Mouse (Mus musculus) intestine, postnatal 0 days (tissue): ENCODE measurements around the gene Luc7l3. TPM values are rescaled to one million over a fixed set of nuclear protein-coding genes. Genes with fewer than 3 reads are reported as not detected.
"Not testable (repeated sequence)": the region's sequence is repeated elsewhere in the genome, so short reads cannot be mapped to it uniquely, and the experiment has no call there.

ENCODE experiments used
- ATAC-seq: fragments of 200-750 bp; cut with Nextera tagmentation; 2 replicates; pipeline ENCODE4 v1.8.0; 2017; ENCODE audit warnings: mild to moderate bottlenecking, moderate TSS enrichment, moderate library complexity
- H3K27ac ChIP-seq: fragments of 300-500 bp; sonication (generic); 2 replicates; pipeline ENCODE4 v1.5.1; 2014; ENCODE audit warnings: mild to moderate bottlenecking, low read depth, low read length, moderate library complexity
- H3K27me3 ChIP-seq: fragments of 300-500 bp; sonication (generic); replicated peaks from 2 replicates; pipeline ENCODE4 v1.6.1; 2014; ENCODE audit warnings: low read length, mixed read lengths; ENCODE audit not compliant: control insufficient read depth, insufficient read depth
- H3K36me3 ChIP-seq: fragments of 300-500 bp; sonication (generic); 2 replicates; pipeline ENCODE4 v1.6.1; 2014; ENCODE audit warnings: mild to moderate bottlenecking, moderate library complexity; ENCODE audit not compliant: control insufficient read depth, insufficient read depth
- H3K4me1 ChIP-seq: fragments of 300-500 bp; sonication (generic); replicated peaks from 2 replicates; pipeline ENCODE4 v1.6.1; 2014; ENCODE audit warnings: antibody characterized with exemption, low read length, mixed read lengths; ENCODE audit not compliant: control insufficient read depth, insufficient read depth
- H3K4me2 ChIP-seq: fragments of 300-500 bp; sonication (generic); replicated peaks from 2 replicates; pipeline ENCODE4 v1.6.1; 2014; ENCODE audit warnings: low read depth, mild to moderate bottlenecking, moderate library complexity
- H3K4me3 ChIP-seq: fragments of 300-500 bp; sonication (generic); 2 replicates; pipeline ENCODE4 v1.5.1; 2014; ENCODE audit warnings: low read depth, low read length
- H3K9ac ChIP-seq: fragments of 300-500 bp; sonication (generic); 2 replicates; pipeline ENCODE4 v1.6.1; 2014; ENCODE audit warnings: mild to moderate bottlenecking, low read depth, low read length
- H3K9me3 ChIP-seq: fragments of 300-500 bp; sonication (generic); 2 replicates; pipeline ENCODE4 v1.6.1; 2016; ENCODE audit warnings: mixed run types; ENCODE audit not compliant: control insufficient read depth
- CTCF ChIP-seq: sonication (generic); IDR thresholded peaks from 2 replicates; pipeline ENCODE4 v1.5.1; 2016; ENCODE audit warnings: low read depth, mild to moderate bottlenecking, control low read depth, antibody characterized with exemption, moderate library complexity
- WGBS: fragments of 180-500 bp; shearing (Covaris S2); extraction: QIAGEN DNeasy Blood & Tissue Kit; methylation state at CpG from one replicate; pipeline ENCODE4 v1.1.7; 2014; 5-methylcytosine and 5-hydroxymethylcytosine counted together
- polyA plus RNA-seq: library from polyadenylated mRNA; unstranded; fragments of >200 nt; fragmentation: Nextera tagmentation; extraction: Ambion mirVana; gene quantifications from 2 replicates; pipeline ENCODE4 v1.2.1, GENCODE M21; 2015

The Luc7l3 gene
- polyA plus RNA-seq, 1 experiment from 2014 or later, result 52.4 TPM

GRCm38 (mm10) chr11:94269906-94270305, 51.9 kb downstream of the Luc7l3 start:
- Histone ChIP-seq H3K27ac (no peak overlapping the region), H3K4me3 (no peak overlapping the region), H3K4me1 (0 out of 2 replicates have a peak, but pooled peaks cover 3% of the 10 kb centered on the region), H3K9me3 (no peaks in the 10 kb centered on the region), H3K9ac (no peak overlapping the region), H3K36me3 (no peaks in the 10 kb centered on the region), H3K4me2 (no peak overlapping the region), H3K27me3 (no peaks in the 10 kb centered on the region)
- 85% methylated on average over 7 of the region's 7 CpGs for WGBS
- TF ChIP-seq CTCF, result no peak
- ATAC-seq, result no peak

DNA sequence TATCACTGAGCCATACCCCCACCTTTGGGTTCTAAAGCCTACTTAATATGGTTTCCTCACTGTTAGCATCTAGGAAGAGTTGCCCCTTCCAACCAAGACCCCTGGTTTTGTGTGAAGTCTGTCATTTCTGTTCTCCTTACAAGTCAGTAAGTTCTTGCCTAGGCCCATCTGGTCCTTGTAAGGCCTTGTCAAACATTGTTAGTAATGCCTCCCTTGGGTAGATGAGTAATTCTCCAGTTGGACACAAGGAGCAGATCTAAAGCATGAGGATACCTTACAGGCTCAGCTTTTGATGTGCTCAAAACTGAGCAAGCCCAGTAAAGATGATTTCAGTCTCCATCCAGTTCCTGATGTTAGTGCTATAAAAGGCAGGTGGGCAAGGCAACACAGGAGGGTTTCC, 53.0 kb downstream of the Luc7l3 start:
- Histone ChIP-seq H3K9ac (no peak overlapping the region), H3K4me1 (0 out of 2 replicates have a peak, but pooled peaks cover 3% of the 10 kb centered on the region), H3K4me3 (no peak overlapping the region), H3K4me2 (no peak overlapping the region), H3K9me3 (no peaks in the 10 kb centered on the region), H3K36me3 (no peaks in the 10 kb centered on the region), H3K27ac (no peak overlapping the region), H3K27me3 (no peaks in the 10 kb centered on the region)
- no peak for ATAC-seq
- no peak for TF ChIP-seq CTCF

- H3K4me3 ChIP-seq, H3K36me3 ChIP-seq, H3K4me2 ChIP-seq, H3K9me3 ChIP-seq, H3K9ac ChIP-seq, H3K27ac ChIP-seq, H3K4me1 ChIP-seq, H3K27me3 ChIP-seq, ATAC-seq: not testable (repeated sequence)
- 67% methylated on average over 3 of the region's 3 CpGs for WGBS
These were observed 55.6 kb downstream of the Luc7l3 start for GRCm38 (mm10) chr11:94266155-94266554.

GRCm38 (mm10) chr11:94265134-94265785, 56.5 kb downstream of the Luc7l3 start:
- 7% methylated on average over 18 of the region's 18 CpGs for WGBS
- peak; percentile 66 for TF ChIP-seq CTCF
- Histone ChIP-seq H3K9me3 (no peaks in the 10 kb centered on the region), H3K27me3 (no peaks in the 10 kb centered on the region), H3K4me2 (peak overlapping the region; percentile 62), H3K36me3 (no peaks in the 10 kb centered on the region), H3K27ac (no peak overlapping the region), H3K4me3 (peak overlapping the region; percentile 20), H3K4me1 (0 out of 2 replicates have a peak, but pooled peaks cover 3% of the 10 kb centered on the region), H3K9ac (0 out of 2 replicates have a peak overlapping the region, but pooled peaks have one; percentile 1)
- peak; percentile 31; the same call in 1 of the 2 replicates for ATAC-seq

GRCm38 (mm10) chr11:94261585-94262370, 60.0 kb downstream of the Luc7l3 start:
- Histone ChIP-seq H3K36me3 (no peaks in the 10 kb centered on the region), H3K9ac (no peak overlapping the region), H3K4me2 (no peak overlapping the region), H3K9me3 (no peaks in the 10 kb centered on the region), H3K27ac (no peak overlapping the region), H3K4me3 (no peak overlapping the region), H3K27me3 (no peaks in the 10 kb centered on the region), H3K4me1 (0 out of 2 replicates have a peak, but pooled peaks cover 3% of the 10 kb centered on the region)
- no peak for ATAC-seq
- no peak for TF ChIP-seq CTCF
- WGBS, result 67% methylated on average over 6 of the region's 6 CpGs

DNA sequence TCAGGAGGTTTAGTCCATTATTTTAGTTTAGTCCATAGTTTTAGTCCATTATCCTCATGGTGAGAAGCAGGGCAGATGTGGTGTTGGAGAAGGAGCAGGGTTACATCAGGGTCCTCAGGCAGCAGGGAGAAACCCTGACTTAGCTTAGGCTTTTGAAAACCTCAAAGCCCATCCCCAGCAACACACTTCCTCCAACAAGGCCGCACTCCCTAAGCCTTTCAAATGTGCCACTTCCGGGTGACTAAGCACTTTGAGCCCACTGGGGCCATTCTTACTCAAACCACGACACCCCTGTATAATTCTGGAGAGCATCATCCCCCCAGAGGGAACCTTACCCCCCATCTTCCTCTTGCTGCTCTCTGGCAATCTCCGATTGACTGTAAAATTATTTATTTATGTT, 62.0 kb downstream of the Luc7l3 start:
- no peak overlapping the region for H3K9ac ChIP-seq
- no peak overlapping the region for H3K27ac ChIP-seq
- no peaks in the 10 kb centered on the region for H3K9me3 ChIP-seq
- no peaks in the 10 kb centered on the region for H3K27me3 ChIP-seq
- H3K4me1 ChIP-seq, result no peaks in the 10 kb centered on the region
- H3K36me3 ChIP-seq, result no peaks in the 10 kb centered on the region
- H3K4me2 ChIP-seq, result no peak overlapping the region
- no peak for ATAC-seq
- WGBS, result 79% methylated on average over 4 of the region's 4 CpGs
- no peak for TF ChIP-seq CTCF
- H3K4me3 ChIP-seq, result no peak overlapping the region
